ENCODE assay signal across 8 mouse cellular contexts in the genomic region with DNA sequence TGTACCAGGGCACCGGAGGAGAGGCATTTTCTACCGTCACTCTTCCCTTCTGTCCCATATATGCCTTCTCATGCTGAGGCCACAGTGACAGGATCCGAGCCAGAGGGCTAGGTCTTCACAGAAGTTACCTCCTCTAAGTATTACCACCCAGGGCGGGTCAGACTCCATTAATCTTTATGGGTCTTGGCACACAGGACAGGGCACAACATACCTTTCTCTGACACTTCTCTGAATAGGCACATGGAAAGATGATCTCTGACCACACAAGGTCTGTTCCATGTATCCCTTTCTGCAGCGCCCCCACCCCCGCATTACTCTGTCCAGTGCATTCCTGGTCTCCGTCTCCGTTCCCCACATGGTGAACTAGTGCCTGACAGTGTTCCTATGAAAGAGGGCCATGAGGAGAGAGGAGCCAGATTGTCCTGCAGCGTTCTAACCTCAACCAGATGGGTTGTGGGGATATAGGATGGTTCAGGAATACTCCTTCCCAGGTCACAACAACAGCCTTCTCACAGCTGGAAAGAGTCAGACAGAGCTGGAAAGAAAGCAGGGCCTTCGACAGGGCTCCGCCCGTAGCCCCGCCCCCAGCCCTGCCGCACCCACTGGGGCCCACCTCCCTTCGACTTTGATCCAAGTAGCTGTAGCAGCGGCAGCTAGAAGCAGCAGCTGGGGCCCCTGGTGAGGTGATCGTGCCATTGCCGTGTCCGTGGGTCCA. TPM values are rescaled to one million over a fixed set of nuclear protein-coding genes. Genes with fewer than 3 reads are reported as not detected.
DNase-seq lines count a peak whose midpoint lies in the region; ATAC-seq lines count a peak whose summit lies in the region.

Mst1r (plus strand) TSS at position 622 of the 715 bp plus-strand sequence.

- DNase-seq in right cerebral cortex, postnatal 14 days, result peak; percentile 49
- DNase-seq in right cerebral cortex, adult 2 months (ENCODE audit: low spot score in 2 of 2), result no peak
- peak; percentile 64 for DNase-seq in midbrain, embryonic 14.5 days
- peak; percentile 72 to 82 for DNase-seq in thymus, postnatal 10 days (ENCODE audit: low spot score in 2 of 2)
- DNase-seq in frontal cortex, postnatal 25 days (ENCODE audit: low spot score in 2 of 2), result no peak

- H3K27me3 ChIP-seq in forebrain, embryonic 16.5 days (replicated peaks; ENCODE audit: control insufficient read depth, insufficient read depth, low read length), result 0 out of 2 replicates have a peak, but pooled peaks cover 2% of the 10 kb centered on the region
- peaks cover 26% of the 10 kb centered on the region for H3K27me3 ChIP-seq in limb, embryonic 12.5 days
- no peaks in the 10 kb centered on the region for H3K27me3 ChIP-seq in midbrain, embryonic 14.5 days (ENCODE audit: control insufficient read depth, insufficient read depth, low read length)

- H3K9me3 ChIP-seq in forebrain, embryonic 16.5 days (ENCODE audit: control insufficient read depth, low read length), result no peaks in the 10 kb centered on the region
- no peaks in the 10 kb centered on the region for H3K9me3 ChIP-seq in limb, embryonic 12.5 days
- H3K9me3 ChIP-seq in midbrain, embryonic 14.5 days (ENCODE audit: control insufficient read depth, low read length), result no peaks in the 10 kb centered on the region

- ATAC-seq in forebrain, embryonic 16.5 days, result no peak
- ATAC-seq in hematopoietic stem cell, adult 5-6 weeks (replicated peaks in 1 of 2; ENCODE audit: insufficient read depth in 1 of 2, low FRiP score in 2 of 2, low TSS enrichment in 1 of 2, low read depth in 1 of 2, poor library complexity in 2 of 2, severe bottlenecking in 2 of 2), result peak; percentile 38 to 47; a peak in 2 of 4 replicates
- peak; percentile 65 for ATAC-seq in limb, embryonic 12.5 days (ENCODE audit: insufficient number of reproducible peaks, insufficient read depth, low FRiP score, low TSS enrichment, low read depth)
- ATAC-seq in midbrain, embryonic 14.5 days (ENCODE audit: low FRiP score, low TSS enrichment), result no peak

- H3K27ac ChIP-seq in forebrain, embryonic 16.5 days (ENCODE audit: low read length), result no peak within 1 kb of the TSS
- peak within 1 kb of the TSS; percentile 66; the same call in 1 of the 2 replicates for H3K27ac ChIP-seq in limb, embryonic 12.5 days
- no peak within 1 kb of the TSS for H3K27ac ChIP-seq in midbrain, embryonic 14.5 days (replicated peaks; ENCODE audit: low read depth, low read length)

- H3K4me1 ChIP-seq in forebrain, embryonic 16.5 days (replicated peaks; ENCODE audit: control insufficient read depth, insufficient read depth, low read length), result peaks cover 17% of the 10 kb centered on the region
- H3K4me1 ChIP-seq in limb, embryonic 12.5 days (replicated peaks), result peaks cover 44% of the 10 kb centered on the region
- peaks cover 15% of the 10 kb centered on the region for H3K4me1 ChIP-seq in midbrain, embryonic 14.5 days (ENCODE audit: control insufficient read depth, insufficient read depth, low read length)

- H3K36me3 ChIP-seq in forebrain, embryonic 16.5 days (ENCODE audit: control insufficient read depth, insufficient read depth), result peaks cover 3% of the 10 kb centered on the region; the same call in 1 of the 2 replicates
- no peaks in the 10 kb centered on the region; the same call in 1 of the 2 replicates for H3K36me3 ChIP-seq in limb, embryonic 12.5 days
- H3K36me3 ChIP-seq in midbrain, embryonic 14.5 days (ENCODE audit: control insufficient read depth, insufficient read depth, low read length), result peaks cover 19% of the 10 kb centered on the region

- peak within 1 kb of the TSS; percentile 43 for H3K9ac ChIP-seq in forebrain, embryonic 16.5 days (replicated peaks; ENCODE audit: low read depth, low read length)
- peak within 1 kb of the TSS; percentile 57 for H3K9ac ChIP-seq in limb, embryonic 12.5 days (replicated peaks)
- H3K9ac ChIP-seq in midbrain, embryonic 14.5 days (replicated peaks; ENCODE audit: low read length), result peak within 1 kb of the TSS; percentile 30

- 23% methylated on average over 19 of the region's 19 CpGs for WGBS in forebrain, embryonic 16.5 days
- WGBS in limb, embryonic 12.5 days, result 17% methylated on average over 19 of the region's 19 CpGs
- WGBS in midbrain, embryonic 14.5 days, result 21% methylated on average over 19 of the region's 19 CpGs

- H3K4me2 ChIP-seq in forebrain, embryonic 16.5 days (ENCODE audit: low read length), result peak within 1 kb of the TSS; percentile 53
- peak within 1 kb of the TSS; percentile 77 for H3K4me2 ChIP-seq in limb, embryonic 12.5 days
- H3K4me2 ChIP-seq in midbrain, embryonic 14.5 days (ENCODE audit: low read length), result peak within 1 kb of the TSS; percentile 47

- peak within 1 kb of the TSS; percentile 27 for H3K4me3 ChIP-seq in forebrain, embryonic 16.5 days (replicated peaks; ENCODE audit: low read length)
- H3K4me3 ChIP-seq in limb, embryonic 12.5 days (replicated peaks), result peak within 1 kb of the TSS; percentile 42
- H3K4me3 ChIP-seq in midbrain, embryonic 14.5 days (replicated peaks; ENCODE audit: low read depth, low read length), result 0 out of 2 replicates have a peak within 1 kb of the TSS, but pooled peaks have one; percentile 7

RNA-seq across cellular contexts. Expression of gene Mst1r, which starts in this region (rescaled TPM):
- 0.91 and 1.3 TPM in 2 replicates for polyA plus RNA-seq in forebrain, embryonic 16.5 days (2015; fragmentation: Nextera tagmentation; extraction: Ambion mirVana)
- 0.25 TPM in 1 of 2 replicates, not detected in the other for total RNA-seq in hematopoietic stem cell, adult 5-6 weeks (2017)
- 2.5 and 3.1 TPM in 2 replicates for polyA plus RNA-seq in limb, embryonic 12.5 days (2016; fragmentation: Nextera tagmentation; extraction: Ambion mirVana)
- polyA plus RNA-seq in midbrain, embryonic 14.5 days (2014; fragmentation: Nextera tagmentation; extraction: Ambion mirVana), result 0.58 and 0.82 TPM in 2 replicates

Comparison
In these comparisons a context has a peak if more than half of its experiments do, and no peak if none do; other contexts are left out.
1. DNase-seq: peak in right cerebral cortex, postnatal 14 days (single experiment) and thymus, postnatal 10 days (2 of 2); none in right cerebral cortex, adult 2 months (0 of 2) and frontal cortex, postnatal 25 days (0 of 2).
2. Peak in ATAC-seq in hematopoietic stem cell, adult 5-6 weeks; RNA of the gene not detected or under 1 TPM.
3. Peak in DNase-seq, H3K4me3 ChIP-seq, H3K9ac ChIP-seq and H3K4me2 ChIP-seq in midbrain, embryonic 14.5 days; RNA of the gene not detected or under 1 TPM.
4. Peak in every context shown above with its lines, with median percentiles within 50 percentile points of each other: H3K4me2 ChIP-seq, H3K4me3 ChIP-seq and H3K9ac ChIP-seq.